Mouse (Mus musculus): Measurements from ENCODE around the gene Mef2a. TPM values are rescaled to one million over a fixed set of nuclear protein-coding genes. Genes with fewer than 3 reads are reported as not detected.

Gene Mef2a
- polyA plus RNA-seq, 1 experiment from 2014 or later: 31.6 TPM

DNA sequence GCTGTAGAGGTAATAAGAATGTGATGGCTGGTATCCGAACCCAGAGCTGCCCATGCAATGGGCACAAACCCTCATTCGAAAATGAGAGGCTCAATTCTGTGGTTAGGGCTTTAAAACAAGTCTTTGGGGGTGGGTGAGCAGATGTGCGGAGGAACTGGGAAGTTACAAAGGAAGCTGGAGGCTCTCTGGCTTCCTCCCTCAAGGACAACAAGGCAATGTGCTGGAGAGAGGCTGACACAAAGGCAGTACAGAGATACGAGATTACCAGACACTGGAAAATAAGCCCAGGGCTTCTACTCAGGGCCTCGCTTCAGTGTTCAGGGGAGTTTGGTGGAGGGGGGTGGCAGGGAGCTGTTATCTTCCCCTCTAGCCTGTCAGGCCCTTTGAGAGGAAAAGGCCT is 1.3 kb upstream of the Mef2a start:
- ATAC-seq (ENCODE audit: insufficient read depth, low FRiP score, low TSS enrichment): no peak
- Histone ChIP-seq H3K36me3 (ENCODE audit: control insufficient read depth, insufficient read depth, low read length) (no peaks in the 10 kb centered on the region), H3K9me3 (ENCODE audit: control insufficient read depth, low read length) (no peaks in the 10 kb centered on the region), H3K4me2 (ENCODE audit: low read depth) (peak overlapping the region; percentile 84; the same call in 1 of the 2 replicates), H3K9ac (ENCODE audit: low read length) (no peak overlapping the region), H3K27me3 (ENCODE audit: control insufficient read depth, insufficient read depth, low read length) (no peaks in the 10 kb centered on the region), H3K4me3 (ENCODE audit: low read depth, low read length) (no peak overlapping the region), H3K27ac (ENCODE audit: low read depth, low read length) (peak overlapping the region; percentile 98), H3K4me1 (ENCODE audit: control insufficient read depth, insufficient read depth, low read length) (peaks cover 11% of the 10 kb centered on the region)
- 47% methylated on average over 5 of the region's 5 CpGs for WGBS
- no peak for DNase-seq (ENCODE audit: low spot score)

DNA sequence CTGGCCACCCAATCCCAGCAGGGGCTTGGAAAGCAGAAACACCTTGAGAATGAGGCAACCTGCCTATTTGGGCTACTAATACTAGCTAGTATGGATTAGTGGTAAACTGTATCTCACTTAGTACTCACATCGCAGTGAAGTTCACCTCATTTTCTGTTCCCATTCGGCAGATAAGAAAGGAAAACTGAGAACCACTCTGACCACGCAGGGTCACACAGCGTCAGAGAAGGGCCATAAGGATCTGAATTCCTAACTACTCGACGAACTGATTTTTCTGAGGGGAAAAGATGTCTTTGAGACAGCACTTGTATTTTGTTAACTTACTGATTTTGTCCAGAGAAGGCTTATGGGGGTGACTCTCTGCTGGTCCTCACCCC is 914 bp upstream of the Mef2a start:
- Histone ChIP-seq H3K27ac (ENCODE audit: low read depth, low read length) (peak overlapping the region; percentile 98), H3K27me3 (ENCODE audit: control insufficient read depth, insufficient read depth, low read length) (no peaks in the 10 kb centered on the region), H3K9ac (ENCODE audit: low read length) (peak overlapping the region; percentile 98), H3K36me3 (ENCODE audit: control insufficient read depth, insufficient read depth, low read length) (no peaks in the 10 kb centered on the region), H3K4me2 (ENCODE audit: low read depth) (peak overlapping the region; percentile 84), H3K9me3 (ENCODE audit: control insufficient read depth, low read length) (no peaks in the 10 kb centered on the region), H3K4me1 (ENCODE audit: control insufficient read depth, insufficient read depth, low read length) (peaks cover 11% of the 10 kb centered on the region), H3K4me3 (ENCODE audit: low read depth, low read length) (peak overlapping the region; percentile 96)
- no peak for ATAC-seq (ENCODE audit: insufficient read depth, low FRiP score, low TSS enrichment)
- no peak for DNase-seq (ENCODE audit: low spot score)
- WGBS: 35% methylated on average over 6 of the region's 6 CpGs

DNA sequence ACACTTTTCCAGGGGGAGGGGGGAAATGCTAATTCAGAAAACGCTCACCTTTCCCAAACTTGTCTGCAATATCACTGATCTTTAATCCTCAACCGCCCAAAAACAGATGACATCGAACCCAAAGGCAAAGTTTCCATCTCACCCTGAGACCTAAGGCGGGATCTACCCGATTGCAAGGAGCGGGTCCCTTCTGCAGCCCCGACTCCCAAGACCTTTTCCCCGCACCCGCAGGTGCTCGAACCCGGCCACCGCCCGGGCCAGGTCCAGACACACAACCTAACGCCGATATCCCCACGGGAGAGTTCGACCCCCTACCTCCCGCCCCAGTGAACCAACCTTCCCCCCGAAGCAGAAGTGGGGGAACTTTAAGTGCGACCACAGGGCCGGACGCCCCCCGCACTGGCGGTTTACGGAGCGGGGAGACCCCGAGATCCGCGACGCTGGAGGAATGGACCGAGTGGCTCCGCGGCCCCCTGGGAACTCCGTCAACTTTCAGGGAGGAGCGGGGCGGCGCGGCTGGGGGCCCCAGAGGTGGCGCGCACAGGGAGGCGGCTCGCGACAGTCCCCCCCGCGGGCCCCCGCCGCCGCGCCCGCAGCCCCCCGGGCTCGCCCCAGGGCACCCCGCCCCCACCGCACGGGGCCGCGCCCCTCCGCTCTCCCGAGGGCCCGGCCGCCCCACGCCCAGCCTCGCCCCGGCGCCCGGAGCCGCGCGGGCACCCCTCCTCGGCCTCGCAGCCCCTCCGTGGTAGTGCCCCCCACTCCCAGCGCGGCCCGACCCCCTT is 576 bp downstream of the Mef2a start:
- Histone ChIP-seq H3K4me2 (ENCODE audit: low read depth) (peak overlapping the region; percentile 84), H3K4me3 (ENCODE audit: low read depth, low read length) (peak overlapping the region; percentile 96), H3K27me3 (ENCODE audit: control insufficient read depth, insufficient read depth, low read length) (no peaks in the 10 kb centered on the region), H3K9me3 (ENCODE audit: control insufficient read depth, low read length) (no peaks in the 10 kb centered on the region), H3K27ac (ENCODE audit: low read depth, low read length) (peak overlapping the region; percentile 98), H3K9ac (ENCODE audit: low read length) (peak overlapping the region; percentile 98), H3K36me3 (ENCODE audit: control insufficient read depth, insufficient read depth, low read length) (no peaks in the 10 kb centered on the region), H3K4me1 (ENCODE audit: control insufficient read depth, insufficient read depth, low read length) (peaks cover 11% of the 10 kb centered on the region)
- ATAC-seq (ENCODE audit: insufficient read depth, low FRiP score, low TSS enrichment) (peak; percentile 62), DNase-seq (ENCODE audit: low spot score) (peak; percentile 45)
- under 1% methylated on average over 34 of the region's 75 CpGs for WGBS

DNA sequence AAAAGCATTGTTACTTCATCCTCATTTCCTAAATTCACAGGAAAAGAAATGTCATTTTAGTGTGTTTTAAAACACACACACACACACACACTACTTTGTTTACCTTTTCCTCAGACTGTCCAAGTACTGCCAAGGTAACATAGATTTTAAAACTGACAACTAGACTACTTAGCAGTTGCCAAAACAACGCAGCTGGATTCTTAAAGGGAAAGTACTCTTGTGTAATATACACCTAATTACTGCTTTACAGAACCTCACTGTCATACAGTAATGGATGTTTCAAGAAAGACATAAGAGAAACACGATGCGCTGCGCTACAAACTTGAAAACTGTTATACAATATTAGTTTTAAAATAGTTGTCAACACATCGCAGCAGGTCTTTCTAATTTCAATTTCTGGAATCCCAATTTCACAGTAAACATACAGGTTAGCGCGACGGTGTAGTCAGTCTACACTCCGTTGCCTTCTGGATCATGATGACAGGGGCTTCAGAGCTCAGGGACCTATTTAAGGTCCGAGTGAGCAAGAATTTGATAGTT is 1.2 kb downstream of the Mef2a start:
- H3K9me3 ChIP-seq (ENCODE audit: control insufficient read depth, low read length): no peaks in the 10 kb centered on the region
- H3K9ac ChIP-seq (ENCODE audit: low read length): peak overlapping the region; percentile 98
- no peak overlapping the region for H3K27ac ChIP-seq (ENCODE audit: low read depth, low read length)
- ATAC-seq (ENCODE audit: insufficient read depth, low FRiP score, low TSS enrichment): no peak
- peak overlapping the region; percentile 96 for H3K4me3 ChIP-seq (ENCODE audit: low read depth, low read length)
- WGBS: 17% methylated on average over 10 of the region's 10 CpGs
- peaks cover 11% of the 10 kb centered on the region for H3K4me1 ChIP-seq (ENCODE audit: control insufficient read depth, insufficient read depth, low read length)
- peak overlapping the region; percentile 84 for H3K4me2 ChIP-seq (ENCODE audit: low read depth)
- no peak for DNase-seq (ENCODE audit: low spot score)
- H3K27me3 ChIP-seq (ENCODE audit: control insufficient read depth, insufficient read depth, low read length): no peaks in the 10 kb centered on the region
- no peaks in the 10 kb centered on the region for H3K36me3 ChIP-seq (ENCODE audit: control insufficient read depth, insufficient read depth, low read length)

DNA sequence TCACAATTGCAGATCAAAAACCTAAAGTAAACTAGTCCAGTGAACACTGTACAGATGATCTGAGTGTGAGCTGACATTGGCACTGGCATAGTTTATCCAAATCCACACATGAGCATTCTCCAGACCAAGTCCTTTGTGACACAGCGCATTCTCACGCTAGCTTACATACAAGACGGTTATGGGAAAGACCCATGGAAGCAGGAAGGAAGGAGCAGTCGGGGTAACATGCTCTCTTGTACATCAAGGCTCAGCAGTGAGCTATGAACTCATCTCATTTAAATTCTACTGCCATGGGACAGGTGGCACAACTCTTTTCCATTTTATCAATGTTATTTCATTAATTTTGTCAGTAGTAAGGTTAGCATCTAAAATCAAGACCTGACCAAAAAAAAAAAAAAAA is 3.0 kb downstream of the Mef2a start:
- no peak overlapping the region for H3K27ac ChIP-seq (ENCODE audit: low read depth, low read length)
- WGBS: 81% methylated on average over 4 of the region's 4 CpGs
- H3K27me3 ChIP-seq (ENCODE audit: control insufficient read depth, insufficient read depth, low read length): no peaks in the 10 kb centered on the region
- peaks cover 11% of the 10 kb centered on the region for H3K4me1 ChIP-seq (ENCODE audit: control insufficient read depth, insufficient read depth, low read length)
- H3K36me3 ChIP-seq (ENCODE audit: control insufficient read depth, insufficient read depth, low read length): no peaks in the 10 kb centered on the region
- no peak for ATAC-seq (ENCODE audit: insufficient read depth, low FRiP score, low TSS enrichment)
- no peaks in the 10 kb centered on the region for H3K9me3 ChIP-seq (ENCODE audit: control insufficient read depth, low read length)
- no peak overlapping the region for H3K4me2 ChIP-seq (ENCODE audit: low read depth)
- H3K4me3 ChIP-seq (ENCODE audit: low read depth, low read length): no peak overlapping the region
- DNase-seq (ENCODE audit: low spot score): no peak
- H3K9ac ChIP-seq (ENCODE audit: low read length): no peak overlapping the region

DNA sequence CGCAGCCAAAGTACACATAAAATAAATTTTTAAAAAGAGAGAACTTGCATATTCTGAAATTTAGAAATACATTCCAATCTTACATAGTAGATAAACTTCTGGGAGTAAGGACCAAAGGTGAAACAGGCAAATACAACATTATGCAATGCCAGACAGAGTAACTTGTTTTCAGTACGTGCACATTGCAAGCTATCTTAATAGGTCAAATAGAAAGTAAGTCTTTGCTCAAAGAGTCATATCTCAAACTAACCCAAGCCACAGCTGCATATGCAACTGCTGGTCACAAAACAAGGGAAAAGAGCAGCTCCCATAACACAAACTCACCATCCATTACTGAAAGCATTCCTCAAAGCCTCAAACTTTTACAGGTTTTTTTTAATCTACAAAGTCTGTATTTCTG is 4.3 kb downstream of the Mef2a start:
- Histone ChIP-seq H3K4me2 (ENCODE audit: low read depth) (no peak overlapping the region), H3K9ac (ENCODE audit: low read length) (no peak overlapping the region), H3K4me3 (ENCODE audit: low read depth, low read length) (no peak overlapping the region), H3K4me1 (ENCODE audit: control insufficient read depth, insufficient read depth, low read length) (peaks cover 8% of the 10 kb centered on the region), H3K36me3 (ENCODE audit: control insufficient read depth, insufficient read depth, low read length) (no peaks in the 10 kb centered on the region), H3K27me3 (ENCODE audit: control insufficient read depth, insufficient read depth, low read length) (no peaks in the 10 kb centered on the region), H3K9me3 (ENCODE audit: control insufficient read depth, low read length) (no peaks in the 10 kb centered on the region), H3K27ac (ENCODE audit: low read depth, low read length) (no peak overlapping the region)
- DNase-seq (ENCODE audit: low spot score) (no peak), ATAC-seq (ENCODE audit: insufficient read depth, low FRiP score, low TSS enrichment) (no peak)
- 94% methylated on average over 2 of the region's 2 CpGs for WGBS

DNA sequence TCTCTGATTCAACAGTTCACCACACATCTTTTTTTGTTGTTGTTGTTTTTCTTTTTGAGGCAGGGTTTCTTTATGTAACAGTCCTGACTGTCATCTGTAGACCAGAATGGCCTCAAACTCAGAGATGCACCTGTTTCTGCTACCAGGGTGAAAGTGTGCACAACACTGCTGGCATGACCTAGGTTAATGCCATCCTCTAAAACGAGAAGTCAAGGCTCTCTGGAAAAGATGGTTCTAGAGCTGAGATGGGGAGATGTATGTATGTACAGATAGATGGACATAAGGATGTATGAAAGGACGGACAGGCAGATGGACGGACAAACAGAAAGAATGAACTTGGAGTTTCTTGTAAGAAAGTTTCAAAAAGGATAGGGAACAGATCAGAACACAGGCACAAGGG is 12.1 kb downstream of the Mef2a start:
- no peaks in the 10 kb centered on the region for H3K9me3 ChIP-seq (ENCODE audit: control insufficient read depth, low read length)
- no peaks in the 10 kb centered on the region for H3K4me1 ChIP-seq (ENCODE audit: control insufficient read depth, insufficient read depth, low read length)
- no peak overlapping the region for H3K4me2 ChIP-seq (ENCODE audit: low read depth)
- no peak overlapping the region for H3K4me3 ChIP-seq (ENCODE audit: low read depth, low read length)
- no peaks in the 10 kb centered on the region for H3K27me3 ChIP-seq (ENCODE audit: control insufficient read depth, insufficient read depth, low read length)
- no peak overlapping the region for H3K9ac ChIP-seq (ENCODE audit: low read length)
- ATAC-seq (ENCODE audit: insufficient read depth, low FRiP score, low TSS enrichment) (no peak), DNase-seq (ENCODE audit: low spot score) (no peak)
- no peak overlapping the region for H3K27ac ChIP-seq (ENCODE audit: low read depth, low read length)
- H3K36me3 ChIP-seq (ENCODE audit: control insufficient read depth, insufficient read depth, low read length): no peaks in the 10 kb centered on the region
- WGBS: 86% methylated on average over 3 of the region's 3 CpGs

DNA sequence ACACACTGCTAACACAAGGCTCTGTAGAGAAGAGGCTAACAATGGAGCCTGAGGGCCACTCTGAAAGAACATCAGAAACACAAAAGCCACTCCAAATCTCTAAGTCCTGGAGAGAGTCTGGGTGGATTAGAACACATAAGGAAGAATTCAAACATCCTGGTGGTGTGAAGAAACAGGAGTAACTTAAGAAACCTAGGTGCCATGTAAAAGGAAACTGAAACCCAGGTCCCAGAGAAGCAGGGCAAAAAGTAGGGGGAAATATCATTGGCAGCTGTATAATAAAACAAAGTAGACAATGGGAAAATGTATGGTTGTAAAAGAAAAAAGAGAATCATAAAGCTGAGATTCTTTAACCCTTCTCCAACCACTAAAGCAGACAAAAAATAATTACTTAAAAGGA is 12.8 kb downstream of the Mef2a start:
- H3K36me3 ChIP-seq (ENCODE audit: control insufficient read depth, insufficient read depth, low read length): no peaks in the 10 kb centered on the region
- H3K27me3 ChIP-seq (ENCODE audit: control insufficient read depth, insufficient read depth, low read length): no peaks in the 10 kb centered on the region
- H3K4me2 ChIP-seq (ENCODE audit: low read depth): no peak overlapping the region
- H3K9me3 ChIP-seq (ENCODE audit: control insufficient read depth, low read length): no peaks in the 10 kb centered on the region
- no peak overlapping the region for H3K27ac ChIP-seq (ENCODE audit: low read depth, low read length)
- no peaks in the 10 kb centered on the region for H3K4me1 ChIP-seq (ENCODE audit: control insufficient read depth, insufficient read depth, low read length)
- H3K9ac ChIP-seq (ENCODE audit: low read length): no peak overlapping the region
- no peak for DNase-seq (ENCODE audit: low spot score)
- ATAC-seq (ENCODE audit: insufficient read depth, low FRiP score, low TSS enrichment): no peak
- H3K4me3 ChIP-seq (ENCODE audit: low read depth, low read length): no peak overlapping the region

DNA sequence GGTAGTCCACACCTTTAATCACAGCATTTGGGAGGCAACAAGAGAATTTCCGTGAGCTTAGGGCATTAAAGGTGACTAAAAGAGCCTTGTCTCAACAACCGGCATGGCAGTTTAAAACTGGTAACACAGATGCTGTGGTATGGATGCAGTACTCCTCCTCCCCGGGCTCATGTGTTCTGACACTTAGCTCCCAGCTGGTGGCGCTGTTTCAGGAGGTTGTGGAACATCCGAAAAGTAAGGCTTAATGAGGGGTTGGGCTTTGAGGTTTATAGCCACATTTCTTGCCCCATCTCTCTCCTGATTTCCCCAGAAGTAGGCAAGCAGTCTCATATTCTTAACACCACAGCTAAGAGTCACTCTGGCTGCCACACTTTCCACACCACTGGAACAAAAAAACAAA is 16.8 kb downstream of the Mef2a start:
- no peaks in the 10 kb centered on the region for H3K36me3 ChIP-seq (ENCODE audit: control insufficient read depth, insufficient read depth, low read length)
- H3K9me3 ChIP-seq (ENCODE audit: control insufficient read depth, low read length): no peaks in the 10 kb centered on the region
- no peak overlapping the region for H3K27ac ChIP-seq (ENCODE audit: low read depth, low read length)
- H3K4me2 ChIP-seq (ENCODE audit: low read depth): no peak overlapping the region
- H3K4me3 ChIP-seq (ENCODE audit: low read depth, low read length): no peak overlapping the region
- DNase-seq (ENCODE audit: low spot score) (no peak), ATAC-seq (ENCODE audit: insufficient read depth, low FRiP score, low TSS enrichment) (no peak)
- H3K9ac ChIP-seq (ENCODE audit: low read length): no peak overlapping the region
- H3K27me3 ChIP-seq (ENCODE audit: control insufficient read depth, insufficient read depth, low read length): no peaks in the 10 kb centered on the region
- WGBS: 94% methylated on average over 5 of the region's 5 CpGs
- no peaks in the 10 kb centered on the region for H3K4me1 ChIP-seq (ENCODE audit: control insufficient read depth, insufficient read depth, low read length)

All from neural tube, embryonic 11.5 days (tissue).